Mouse (Mus musculus): ENCODE measurements at regions not wholly inside any gene's neighbourhood (a gene's known extent, or its start where the extent isn't known, plus 50 kb on each side); places are given as distances from the start of the nearest gene placed in this dataset.

DNA sequence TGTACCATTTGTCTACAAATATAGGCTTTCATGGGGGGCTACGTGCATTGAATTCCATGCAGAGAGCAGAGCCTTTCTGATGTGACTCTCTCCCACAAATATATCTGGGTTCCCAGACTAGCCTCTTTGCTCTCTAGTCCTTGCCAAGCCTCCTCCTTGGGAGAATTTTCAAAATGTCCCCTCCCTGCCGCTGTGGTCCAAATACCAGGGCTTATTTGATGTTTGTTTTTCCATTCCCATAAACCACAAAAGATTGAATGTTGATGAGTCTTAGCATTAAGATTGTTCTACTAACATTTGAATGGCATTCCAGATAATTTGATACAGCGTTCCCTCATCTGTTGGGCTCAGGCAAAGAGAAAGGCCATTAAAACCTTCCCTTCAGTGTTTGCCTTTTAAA is 360.4 kb upstream of the Slc35b3 start:
- Histone ChIP-seq H3K4me2 (ENCODE audit: low read length) (no peak overlapping the region), H3K36me3 (ENCODE audit: control insufficient read depth, insufficient read depth, low read length) (no peaks in the 10 kb centered on the region), H3K27me3 (replicated peaks; ENCODE audit: control insufficient read depth, insufficient read depth, low read length) (no peaks in the 10 kb centered on the region), H3K27ac (ENCODE audit: low read depth, low read length) (no peak overlapping the region), H3K9ac (ENCODE audit: low read depth, low read length) (no peak overlapping the region), H3K4me3 (ENCODE audit: low read length) (no peak overlapping the region), H3K9me3 (ENCODE audit: control insufficient read depth, low read length) (no peaks in the 10 kb centered on the region), H3K4me1 (ENCODE audit: control insufficient read depth, insufficient read depth, low read depth, low read length) (no peaks in the 10 kb centered on the region)
- ATAC-seq: no peak
- 96% methylated on average over 3 of the region's 3 CpGs for WGBS

DNA sequence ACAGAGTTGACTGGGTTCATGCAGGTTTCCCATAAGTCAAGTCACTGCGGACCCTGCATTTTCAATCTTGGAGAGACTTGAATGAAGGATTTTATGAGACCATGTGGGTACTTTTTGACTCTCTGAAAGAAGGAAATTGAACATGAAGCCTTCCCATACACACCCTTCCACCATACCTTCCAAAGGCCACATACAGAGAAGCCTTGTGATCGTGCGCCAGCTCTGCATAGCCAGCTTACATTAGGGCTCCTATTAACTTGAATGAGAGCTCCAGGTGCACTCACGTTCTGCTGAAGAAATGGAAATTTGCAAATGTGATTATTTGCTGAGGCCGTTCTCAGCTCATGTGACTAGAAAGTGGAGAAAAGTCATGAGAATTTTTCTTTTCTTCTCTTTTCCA is 349.1 kb upstream of the Slc35b3 start:
- 89% methylated on average over 5 of the region's 5 CpGs for WGBS
- Histone ChIP-seq H3K27me3 (replicated peaks; ENCODE audit: control insufficient read depth, insufficient read depth, low read length) (no peaks in the 10 kb centered on the region), H3K36me3 (ENCODE audit: control insufficient read depth, insufficient read depth, low read length) (no peaks in the 10 kb centered on the region), H3K9me3 (ENCODE audit: control insufficient read depth, low read length) (no peaks in the 10 kb centered on the region), H3K4me1 (ENCODE audit: control insufficient read depth, insufficient read depth, low read depth, low read length) (no peaks in the 10 kb centered on the region), H3K4me3 (ENCODE audit: low read length) (no peak overlapping the region), H3K9ac (ENCODE audit: low read depth, low read length) (no peak overlapping the region), H3K4me2 (ENCODE audit: low read length) (no peak overlapping the region), H3K27ac (ENCODE audit: low read depth, low read length) (no peak overlapping the region)
- ATAC-seq: no peak

DNA sequence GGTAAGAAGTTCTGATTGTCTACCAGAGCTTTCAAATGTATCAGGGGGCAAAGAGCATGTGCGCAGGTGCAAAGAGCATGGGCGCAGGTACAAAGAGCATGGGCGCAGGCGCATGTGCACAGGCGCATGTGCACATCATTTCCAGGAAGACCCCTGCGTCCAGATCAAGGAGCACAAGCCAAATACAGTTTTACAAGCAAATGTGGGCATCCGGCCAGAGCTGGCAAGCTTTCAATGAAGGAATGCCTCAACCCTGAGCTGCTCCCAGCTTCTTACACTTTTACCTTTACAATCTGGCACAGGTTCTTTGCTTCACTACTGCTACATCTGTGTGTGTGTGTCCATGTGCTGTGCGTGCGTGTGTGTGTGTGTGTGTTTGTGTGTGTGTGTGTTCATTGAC is 347.2 kb upstream of the Slc35b3 start:
- H3K4me1 ChIP-seq (ENCODE audit: control insufficient read depth, insufficient read depth, low read depth, low read length): no peaks in the 10 kb centered on the region
- no peak overlapping the region for H3K4me3 ChIP-seq (ENCODE audit: low read length)
- no peak overlapping the region for H3K9ac ChIP-seq (ENCODE audit: low read depth, low read length)
- H3K4me2 ChIP-seq (ENCODE audit: low read length): no peak overlapping the region
- no peaks in the 10 kb centered on the region for H3K27me3 ChIP-seq (replicated peaks; ENCODE audit: control insufficient read depth, insufficient read depth, low read length)
- no peaks in the 10 kb centered on the region for H3K9me3 ChIP-seq (ENCODE audit: control insufficient read depth, low read length)
- no peak overlapping the region for H3K27ac ChIP-seq (ENCODE audit: low read depth, low read length)
- no peaks in the 10 kb centered on the region for H3K36me3 ChIP-seq (ENCODE audit: control insufficient read depth, insufficient read depth, low read length)
- ATAC-seq: no peak
- 88% methylated on average over 9 of the region's 9 CpGs for WGBS

DNA sequence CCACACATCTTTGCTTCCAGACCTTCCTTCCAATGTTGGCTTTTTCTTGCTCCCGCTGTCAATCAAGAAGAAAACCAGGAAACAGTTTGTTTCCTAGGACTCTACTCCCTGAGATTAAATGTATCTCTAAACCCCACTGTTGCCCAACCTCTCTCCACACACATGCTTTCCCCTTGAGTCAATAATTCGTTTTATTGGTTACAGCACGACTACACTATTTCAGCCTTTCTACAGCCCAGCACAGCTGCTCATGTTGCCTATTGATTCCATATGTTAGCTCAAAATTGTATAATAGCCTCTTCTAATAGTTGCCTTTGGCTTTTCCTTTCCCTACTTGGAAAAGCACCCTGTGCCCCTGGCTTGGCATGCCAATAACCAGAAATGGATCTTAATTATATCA is 346.2 kb upstream of the Slc35b3 start:
- H3K4me2 ChIP-seq (ENCODE audit: low read length): no peak overlapping the region
- no peaks in the 10 kb centered on the region for H3K27me3 ChIP-seq (replicated peaks; ENCODE audit: control insufficient read depth, insufficient read depth, low read length)
- ATAC-seq: no peak
- H3K27ac ChIP-seq (ENCODE audit: low read depth, low read length): no peak overlapping the region
- H3K9me3 ChIP-seq (ENCODE audit: control insufficient read depth, low read length): no peaks in the 10 kb centered on the region
- no peaks in the 10 kb centered on the region for H3K36me3 ChIP-seq (ENCODE audit: control insufficient read depth, insufficient read depth, low read length)
- H3K4me3 ChIP-seq (ENCODE audit: low read length): no peak overlapping the region
- H3K4me1 ChIP-seq (ENCODE audit: control insufficient read depth, insufficient read depth, low read depth, low read length): no peaks in the 10 kb centered on the region
- no peak overlapping the region for H3K9ac ChIP-seq (ENCODE audit: low read depth, low read length)
- 79% methylated on average over 3 of the region's 3 CpGs for WGBS

DNA sequence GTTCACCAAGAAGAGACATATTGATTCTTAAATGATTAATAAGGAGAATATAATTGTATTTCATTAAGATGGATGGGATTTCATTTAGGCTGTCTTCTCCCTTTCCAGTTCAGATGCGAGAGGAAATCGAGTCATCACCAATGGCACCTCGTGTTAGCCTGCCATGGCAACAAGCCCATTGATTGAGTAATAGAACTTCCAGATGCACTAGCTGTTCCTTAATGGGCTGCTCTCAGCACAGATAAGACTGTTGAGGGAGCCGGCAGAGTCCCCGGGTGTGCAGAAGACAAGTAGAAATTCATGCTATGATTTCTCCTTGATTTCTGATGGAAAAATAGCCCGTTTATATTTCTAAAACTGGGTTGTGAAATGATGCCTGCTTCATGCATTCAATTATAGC is 336.5 kb upstream of the Slc35b3 start:
- Histone ChIP-seq H3K36me3 (ENCODE audit: control insufficient read depth, insufficient read depth, low read length) (no peaks in the 10 kb centered on the region), H3K27me3 (replicated peaks; ENCODE audit: control insufficient read depth, insufficient read depth, low read length) (no peaks in the 10 kb centered on the region), H3K27ac (ENCODE audit: low read depth, low read length) (no peak overlapping the region), H3K9me3 (ENCODE audit: control insufficient read depth, low read length) (no peaks in the 10 kb centered on the region), H3K4me2 (ENCODE audit: low read length) (no peak overlapping the region), H3K9ac (ENCODE audit: low read depth, low read length) (no peak overlapping the region), H3K4me1 (ENCODE audit: control insufficient read depth, insufficient read depth, low read depth, low read length) (no peaks in the 10 kb centered on the region), H3K4me3 (ENCODE audit: low read length) (no peak overlapping the region)
- ATAC-seq: 0 out of 2 replicates have a peak, but pooled peaks have one; percentile 45
- WGBS: 58% methylated on average over 6 of the region's 6 CpGs

DNA sequence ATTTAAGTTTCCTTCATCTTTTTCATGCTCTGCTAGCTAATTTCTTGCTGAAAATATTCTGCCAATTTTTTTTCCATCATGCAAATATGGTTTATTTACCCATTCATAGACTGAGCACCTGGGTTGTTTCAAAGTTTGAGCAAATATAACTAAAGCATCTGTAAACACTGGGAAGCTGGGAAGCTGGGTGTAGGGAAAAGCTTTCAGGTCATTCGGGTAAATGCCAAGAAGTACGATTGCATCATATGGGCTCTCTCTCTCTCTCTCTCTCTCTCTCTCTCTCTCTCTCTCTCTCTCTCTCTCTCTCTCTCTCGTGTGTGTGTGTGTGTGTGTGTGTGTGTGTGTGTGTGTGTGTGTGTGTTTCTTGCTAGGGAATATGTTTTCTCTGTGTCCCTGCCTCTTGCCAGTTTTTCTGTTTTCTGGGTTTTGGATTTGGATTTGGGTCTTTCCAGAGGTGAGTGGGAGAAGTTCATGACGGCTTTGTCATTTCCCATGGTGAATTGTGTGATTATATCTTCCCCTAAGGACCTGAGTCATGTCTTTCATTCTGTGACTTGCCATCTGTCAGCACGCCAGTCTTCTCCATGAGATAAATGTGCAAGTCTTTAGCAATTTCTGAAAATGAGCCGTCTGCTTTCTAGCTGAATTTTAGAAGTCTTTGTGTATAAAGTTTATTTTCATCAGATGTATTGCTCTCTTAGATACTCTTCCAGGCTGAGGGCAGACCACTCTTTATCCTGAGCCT is 329.7 kb upstream of the Slc35b3 start:
- no peaks in the 10 kb centered on the region for H3K4me1 ChIP-seq (ENCODE audit: control insufficient read depth, insufficient read depth, low read depth, low read length)
- no peaks in the 10 kb centered on the region for H3K36me3 ChIP-seq (ENCODE audit: control insufficient read depth, insufficient read depth, low read length)
- no peak overlapping the region for H3K4me2 ChIP-seq (ENCODE audit: low read length)
- no peak overlapping the region for H3K4me3 ChIP-seq (ENCODE audit: low read length)
- no peaks in the 10 kb centered on the region for H3K9me3 ChIP-seq (ENCODE audit: control insufficient read depth, low read length)
- no peaks in the 10 kb centered on the region for H3K27me3 ChIP-seq (replicated peaks; ENCODE audit: control insufficient read depth, insufficient read depth, low read length)
- no peak overlapping the region for H3K9ac ChIP-seq (ENCODE audit: low read depth, low read length)
- 76% methylated on average over 6 of the region's 6 CpGs for WGBS
- no peak overlapping the region for H3K27ac ChIP-seq (ENCODE audit: low read depth, low read length)
- no peak for ATAC-seq

- H3K27me3 ChIP-seq (replicated peaks; ENCODE audit: control insufficient read depth, insufficient read depth, low read length): no peaks in the 10 kb centered on the region
- no peak overlapping the region for H3K27ac ChIP-seq (ENCODE audit: low read depth, low read length)
- no peak overlapping the region for H3K9ac ChIP-seq (ENCODE audit: low read depth, low read length)
- no peak overlapping the region for H3K4me2 ChIP-seq (ENCODE audit: low read length)
- H3K4me1 ChIP-seq (ENCODE audit: control insufficient read depth, insufficient read depth, low read depth, low read length): no peaks in the 10 kb centered on the region
- WGBS: 89% methylated on average over 2 of the region's 2 CpGs
- no peaks in the 10 kb centered on the region for H3K9me3 ChIP-seq (ENCODE audit: control insufficient read depth, low read length)
- no peaks in the 10 kb centered on the region for H3K36me3 ChIP-seq (ENCODE audit: control insufficient read depth, insufficient read depth, low read length)
- no peak for ATAC-seq
- H3K4me3 ChIP-seq (ENCODE audit: low read length): no peak overlapping the region
Observed at GRCm38 (mm10) chr13:39282272-39282671, 321.6 kb upstream of the Slc35b3 start.

- Histone ChIP-seq H3K27me3 (replicated peaks; ENCODE audit: control insufficient read depth, insufficient read depth, low read length) (no peaks in the 10 kb centered on the region), H3K36me3 (ENCODE audit: control insufficient read depth, insufficient read depth, low read length) (no peaks in the 10 kb centered on the region), H3K27ac (ENCODE audit: low read depth, low read length) (no peak overlapping the region), H3K4me3 (ENCODE audit: low read length) (no peak overlapping the region), H3K4me1 (ENCODE audit: control insufficient read depth, insufficient read depth, low read depth, low read length) (no peaks in the 10 kb centered on the region), H3K9me3 (ENCODE audit: control insufficient read depth, low read length) (no peaks in the 10 kb centered on the region), H3K4me2 (ENCODE audit: low read length) (no peak overlapping the region), H3K9ac (ENCODE audit: low read depth, low read length) (no peak overlapping the region)
- WGBS: 77% methylated on average over 1 of the region's 1 CpGs
- ATAC-seq: no peak
Observed at GRCm38 (mm10) chr13:39278101-39278500, 317.4 kb upstream of the Slc35b3 start.

DNA sequence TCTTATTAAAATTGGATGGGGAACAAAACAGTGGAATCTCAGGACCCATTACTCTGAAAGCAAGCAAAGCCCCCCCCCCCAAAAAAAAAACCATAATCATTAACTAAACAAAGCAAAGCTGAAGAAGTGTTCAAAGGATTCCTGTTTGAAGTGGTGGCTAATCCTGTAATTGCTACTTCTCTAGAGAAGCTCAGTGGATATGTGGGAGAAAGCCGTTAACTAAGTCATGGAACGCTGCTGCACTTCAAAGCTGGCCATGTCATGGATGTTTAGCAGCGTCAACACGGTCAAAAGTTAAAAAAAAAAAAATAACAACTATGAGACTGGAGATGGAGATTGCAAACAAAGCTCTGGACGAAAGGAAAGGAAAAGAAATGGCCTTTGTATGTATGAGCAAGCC is 305.3 kb upstream of the Slc35b3 start:
- no peaks in the 10 kb centered on the region for H3K36me3 ChIP-seq (ENCODE audit: control insufficient read depth, insufficient read depth, low read length)
- no peak for ATAC-seq
- no peak overlapping the region for H3K9ac ChIP-seq (ENCODE audit: low read depth, low read length)

GRCm38 (mm10) chr13:39256708-39257107 is 296.0 kb upstream of the Slc35b3 start:
- 53% methylated on average over 3 of the region's 3 CpGs for WGBS
- Histone ChIP-seq H3K36me3 (ENCODE audit: control insufficient read depth, insufficient read depth, low read length) (no peaks in the 10 kb centered on the region), H3K9ac (ENCODE audit: low read depth, low read length) (no peak overlapping the region), H3K4me2 (ENCODE audit: low read length) (no peak overlapping the region), H3K9me3 (ENCODE audit: control insufficient read depth, low read length) (no peaks in the 10 kb centered on the region), H3K4me3 (ENCODE audit: low read length) (no peak overlapping the region), H3K27ac (ENCODE audit: low read depth, low read length) (no peak overlapping the region), H3K4me1 (ENCODE audit: control insufficient read depth, insufficient read depth, low read depth, low read length) (no peaks in the 10 kb centered on the region), H3K27me3 (replicated peaks; ENCODE audit: control insufficient read depth, insufficient read depth, low read length) (no peaks in the 10 kb centered on the region)
- ATAC-seq: no peak

More for the DNA sequence above, 305.3 kb upstream of the Slc35b3 start:
- Histone ChIP-seq H3K4me1 (ENCODE audit: control insufficient read depth, insufficient read depth, low read depth, low read length) (no peaks in the 10 kb centered on the region), H3K27ac (ENCODE audit: low read depth, low read length) (no peak overlapping the region), H3K27me3 (replicated peaks; ENCODE audit: control insufficient read depth, insufficient read depth, low read length) (no peaks in the 10 kb centered on the region), H3K4me3 (ENCODE audit: low read length) (no peak overlapping the region), H3K4me2 (ENCODE audit: low read length) (no peak overlapping the region), H3K9me3 (ENCODE audit: control insufficient read depth, low read length) (no peaks in the 10 kb centered on the region)
- 61% methylated on average over 5 of the region's 5 CpGs for WGBS
